Mouse (Mus musculus) forebrain, embryonic 16.5 days (tissue): ENCODE measurements around the gene Slc25a5. TPM values are rescaled to one million over a fixed set of nuclear protein-coding genes. Genes with fewer than 3 reads are reported as not detected.
"Not testable (repeated sequence)": the region's sequence is repeated elsewhere in the genome, so short reads cannot be mapped to it uniquely, and the experiment has no call there.

Experiments used
- ATAC-seq: fragments of 200-750 bp; cut with Nextera tagmentation; 2 replicates; pipeline ENCODE4 v1.8.0; 2017; ENCODE audit warnings: mild to moderate bottlenecking, moderate library complexity
- H3K27ac ChIP-seq: fragments of 300-500 bp; sonication (generic); 2 replicates; pipeline ENCODE4 v1.5.1; 2014; ENCODE audit warnings: low read length, control low read depth
- H3K27me3 ChIP-seq: fragments of 300-500 bp; sonication (generic); replicated peaks from 2 replicates; pipeline ENCODE4 v1.6.1; 2014; ENCODE audit warnings: low read length; ENCODE audit not compliant: control insufficient read depth, insufficient read depth
- H3K36me3 ChIP-seq: fragments of 300-500 bp; sonication (generic); 2 replicates; pipeline ENCODE4 v1.6.1; 2014; ENCODE audit not compliant: control insufficient read depth, insufficient read depth
- H3K4me1 ChIP-seq: fragments of 300-500 bp; sonication (generic); replicated peaks from 2 replicates; pipeline ENCODE4 v1.6.1; 2014; ENCODE audit warnings: low read length; ENCODE audit not compliant: control insufficient read depth, insufficient read depth
- H3K4me2 ChIP-seq: fragments of 300-500 bp; sonication (generic); 2 replicates; pipeline ENCODE4 v1.6.1; 2014; ENCODE audit warnings: mild to moderate bottlenecking, low read length, control low read depth
- H3K4me3 ChIP-seq: fragments of 300-500 bp; sonication (generic); replicated peaks from 2 replicates; pipeline ENCODE4 v1.5.1; 2014; ENCODE audit warnings: mild to moderate bottlenecking, low read length, control low read depth
- H3K9ac ChIP-seq: fragments of 300-500 bp; sonication (generic); replicated peaks from 2 replicates; pipeline ENCODE4 v1.6.1; 2014; ENCODE audit warnings: low read depth, low read length, control low read depth
- H3K9me3 ChIP-seq: fragments of 300-500 bp; sonication (generic); 2 replicates; pipeline ENCODE4 v1.6.1; 2016; ENCODE audit warnings: low read length; ENCODE audit not compliant: control insufficient read depth
- WGBS: fragments of 180-500 bp; shearing (Covaris S2); extraction: QIAGEN DNeasy Blood & Tissue Kit; methylation state at CpG from one replicate; pipeline ENCODE4 v1.1.7; 2014; 5-methylcytosine and 5-hydroxymethylcytosine counted together
- polyA plus RNA-seq: library from polyadenylated mRNA; unstranded; fragments of >200 nt; fragmentation: Nextera tagmentation; extraction: Ambion mirVana; gene quantifications from 2 replicates; pipeline ENCODE4 v1.2.1, GENCODE M21; 2015

Gene Slc25a5
- polyA plus RNA-seq, 1 experiment from 2014 or later: 461 TPM

DNA sequence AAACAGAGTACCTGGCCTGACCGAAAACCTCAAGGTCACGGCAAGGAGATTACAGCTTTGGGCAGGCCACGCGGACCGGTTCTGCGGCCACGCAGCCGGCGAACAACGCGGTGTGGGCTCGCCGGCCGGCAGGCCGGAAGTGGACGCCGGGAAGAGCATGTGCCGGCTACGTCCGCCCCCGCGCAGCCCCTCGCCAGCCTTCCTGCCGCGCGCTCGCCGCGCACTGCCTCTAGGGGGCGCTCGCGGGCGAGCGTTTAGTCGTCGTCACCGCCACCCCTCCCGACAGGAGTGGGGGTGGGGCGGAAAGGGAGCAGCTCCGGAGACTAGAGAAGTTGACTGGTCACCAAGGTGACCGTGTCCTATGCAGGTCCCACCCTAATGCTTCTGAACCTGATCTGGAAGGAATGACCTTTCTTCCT lies 721 bp downstream of the Slc25a5 start:
- Histone ChIP-seq H3K9ac (peak overlapping the region; percentile 62), H3K27me3 (no peaks in the 10 kb centered on the region), H3K4me3 (peak overlapping the region; percentile 59), H3K9me3 (no peaks in the 10 kb centered on the region), H3K4me1 (no peaks in the 10 kb centered on the region), H3K27ac (peak overlapping the region; percentile 62), H3K4me2 (peak overlapping the region; percentile 51), H3K36me3 (0 out of 2 replicates have a peak, but pooled peaks cover 2% of the 10 kb centered on the region)
- peak; percentile 79 for ATAC-seq
- 11% methylated on average over 27 of the region's 41 CpGs for WGBS

DNA sequence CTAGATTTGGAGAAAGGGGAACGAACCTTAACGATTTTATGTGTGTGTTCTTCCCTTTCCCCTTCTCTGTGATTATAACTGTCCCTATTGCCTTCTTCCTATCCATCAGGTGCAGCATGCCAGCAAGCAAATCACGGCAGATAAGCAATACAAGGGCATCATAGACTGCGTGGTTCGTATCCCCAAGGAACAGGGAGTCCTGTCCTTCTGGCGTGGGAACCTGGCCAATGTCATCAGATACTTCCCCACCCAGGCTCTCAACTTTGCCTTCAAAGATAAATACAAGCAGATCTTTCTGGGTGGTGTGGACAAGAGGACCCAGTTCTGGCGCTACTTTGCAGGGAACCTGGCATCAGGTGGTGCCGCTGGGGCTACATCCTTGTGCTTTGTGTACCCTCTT lies 1.3 kb downstream of the Slc25a5 start:
- not testable (repeated sequence) for H3K27me3 ChIP-seq, H3K27ac ChIP-seq

DNA sequence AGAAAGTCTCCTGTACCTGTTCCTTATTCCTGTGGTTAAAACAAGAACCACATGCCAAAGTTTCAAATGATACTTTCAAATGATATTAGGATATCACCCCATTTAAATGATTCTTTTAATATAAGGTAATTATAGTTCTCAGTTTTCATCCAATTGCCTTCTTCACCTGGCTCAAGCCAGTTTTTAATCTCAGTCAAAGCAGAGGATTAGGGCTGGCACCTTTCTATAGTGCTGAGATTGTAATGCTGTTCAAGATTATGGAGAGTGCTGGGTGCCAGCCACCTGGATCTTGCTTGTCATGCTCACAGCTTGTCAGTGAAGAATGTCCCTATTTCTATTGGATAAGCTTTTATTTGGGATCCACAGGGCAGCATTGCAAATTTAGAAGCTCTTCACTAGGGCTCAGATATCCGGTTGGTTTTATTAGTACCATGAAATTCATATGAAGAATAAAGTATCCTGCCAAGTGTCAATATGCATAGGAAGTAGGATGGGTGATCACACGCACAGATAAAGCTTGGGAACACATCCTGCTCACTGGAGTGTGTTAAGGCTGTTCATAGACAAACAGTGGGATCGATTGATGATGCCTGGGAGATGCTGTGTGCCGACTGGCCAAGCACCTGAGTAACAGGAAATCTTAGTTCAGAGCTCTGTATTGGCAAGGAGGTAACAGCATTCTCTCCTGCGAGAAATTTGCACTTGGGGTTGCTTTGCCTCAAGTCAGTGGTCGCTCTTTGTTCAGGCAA lies 3.9 kb downstream of the Slc25a5 start:
- Histone ChIP-seq H3K4me2 (no peak overlapping the region), H3K36me3 (0 out of 2 replicates have a peak, but pooled peaks cover 2% of the 10 kb centered on the region), H3K27ac (no peak overlapping the region), H3K4me1 (no peaks in the 10 kb centered on the region), H3K27me3 (no peaks in the 10 kb centered on the region), H3K9ac (no peak overlapping the region), H3K4me3 (no peak overlapping the region), H3K9me3 (no peaks in the 10 kb centered on the region)
- WGBS: 55% methylated on average over 6 of the region's 6 CpGs
- no peak for ATAC-seq

More for the DNA sequence above, 1.3 kb downstream of the Slc25a5 start:
- ATAC-seq, H3K36me3 ChIP-seq, H3K4me1 ChIP-seq, H3K9me3 ChIP-seq: not testable (repeated sequence)
- Histone ChIP-seq H3K4me3 (peak overlapping the region; percentile 59), H3K4me2 (peak overlapping the region; percentile 51), H3K9ac (peak overlapping the region; percentile 39; the same call in 1 of the 2 replicates)
- WGBS: 70% methylated on average over 8 of the region's 8 CpGs

DNA sequence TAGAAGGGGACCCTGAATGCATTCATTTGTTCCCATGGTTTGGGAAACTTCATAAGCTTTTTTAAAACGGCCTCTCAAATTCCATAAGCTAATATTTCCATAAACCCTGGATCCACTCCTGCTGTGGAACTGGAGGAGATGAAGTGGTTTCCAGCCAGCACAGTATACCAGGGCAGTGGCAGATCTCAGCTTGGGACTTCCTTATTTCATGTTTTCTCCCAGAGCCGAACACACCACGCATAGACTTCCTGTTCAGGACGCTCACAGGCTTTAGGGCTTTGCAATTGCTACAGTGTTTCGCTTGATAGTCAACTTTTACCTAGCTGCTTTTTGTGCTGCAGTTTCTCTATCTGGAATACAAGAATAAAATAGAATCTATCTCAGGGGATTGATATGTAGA lies 7.7 kb downstream of the Slc25a5 start:
- peaks cover 4% of the 10 kb centered on the region for H3K4me1 ChIP-seq
- no peak overlapping the region for H3K4me3 ChIP-seq
- H3K36me3 ChIP-seq: no peaks in the 10 kb centered on the region
- no peaks in the 10 kb centered on the region for H3K9me3 ChIP-seq
- H3K27ac ChIP-seq: no peak overlapping the region
- H3K4me2 ChIP-seq: no peak overlapping the region
- no peak overlapping the region for H3K9ac ChIP-seq
- ATAC-seq: no peak
- no peaks in the 10 kb centered on the region for H3K27me3 ChIP-seq
- 90% methylated on average over 5 of the region's 5 CpGs for WGBS

DNA sequence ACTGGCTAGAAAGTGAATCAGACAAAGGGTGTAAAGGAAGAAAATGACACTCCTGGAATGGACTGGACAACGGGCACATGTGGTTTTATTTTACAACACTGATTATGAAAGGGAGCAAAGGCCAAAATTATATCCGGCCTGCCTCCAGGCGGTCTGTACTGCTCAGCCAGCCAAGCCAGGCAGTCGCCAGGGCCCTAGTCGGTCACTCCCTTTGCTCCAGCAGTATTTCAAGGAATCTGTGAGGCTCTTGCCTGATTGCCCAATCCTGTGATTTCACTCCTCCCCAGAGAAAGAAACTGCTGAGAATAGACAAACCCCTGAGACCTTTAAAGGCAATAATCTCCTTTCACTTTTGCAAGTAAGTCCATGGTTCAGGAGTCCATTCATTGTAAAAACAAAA lies 8.7 kb downstream of the Slc25a5 start:
- H3K36me3 ChIP-seq: no peaks in the 10 kb centered on the region
- whole genome bisulfite sequencing: 78% methylated on average over 5 of the region's 5 CpGs
- H3K9ac ChIP-seq: no peak overlapping the region
- no peak for ATAC-seq
- H3K4me3 ChIP-seq: no peak overlapping the region
- H3K27ac ChIP-seq: no peak overlapping the region
- H3K9me3 ChIP-seq: no peaks in the 10 kb centered on the region
- H3K4me2 ChIP-seq: no peak overlapping the region
- H3K4me1 ChIP-seq: peaks cover 4% of the 10 kb centered on the region
- no peaks in the 10 kb centered on the region for H3K27me3 ChIP-seq

DNA sequence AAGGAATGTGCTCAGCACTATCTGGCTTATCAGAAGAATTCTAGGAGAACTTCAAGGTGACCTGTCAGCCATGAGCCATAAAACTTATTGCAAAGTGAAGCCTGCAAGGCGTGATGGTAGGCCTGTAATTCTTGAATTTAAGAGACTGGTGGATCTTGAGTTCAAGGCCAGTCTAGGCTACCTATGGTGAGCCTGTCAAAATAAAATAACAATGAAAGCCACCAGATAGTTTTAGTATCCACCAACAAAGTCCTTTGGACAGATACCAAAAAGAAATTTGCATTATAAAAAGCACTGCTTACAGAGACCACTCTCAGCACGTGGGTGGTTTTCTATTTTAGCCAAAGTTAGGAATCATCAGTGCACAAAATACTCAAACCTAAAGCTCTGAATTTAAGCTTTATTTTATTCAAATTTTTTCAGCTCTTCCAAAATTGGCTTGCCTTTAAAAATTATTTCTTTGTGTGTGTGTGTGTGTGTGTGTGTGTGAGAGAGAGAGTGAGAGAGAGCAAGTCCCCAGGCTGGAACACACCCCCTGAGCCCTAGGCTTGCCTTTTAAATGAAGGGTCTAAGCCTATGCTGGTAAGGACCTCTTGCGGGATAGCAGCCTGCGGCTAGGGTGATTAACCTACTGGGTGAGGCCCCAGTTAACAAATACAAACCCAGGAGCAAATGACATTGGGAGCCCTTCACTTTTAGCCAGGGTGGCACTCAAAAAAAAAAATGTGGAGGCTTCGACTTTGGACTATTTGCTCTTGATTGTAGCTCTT lies 10.2 kb downstream of the Slc25a5 start:
- WGBS: 42% methylated on average over 5 of the region's 5 CpGs
- no peaks in the 10 kb centered on the region for H3K9me3 ChIP-seq
- H3K27me3 ChIP-seq: no peaks in the 10 kb centered on the region
- no peak overlapping the region for H3K27ac ChIP-seq
- H3K4me1 ChIP-seq: peaks cover 4% of the 10 kb centered on the region
- no peak overlapping the region for H3K4me3 ChIP-seq
- no peak for ATAC-seq
- no peak overlapping the region for H3K9ac ChIP-seq
- no peak overlapping the region for H3K4me2 ChIP-seq
- no peaks in the 10 kb centered on the region for H3K36me3 ChIP-seq

DNA sequence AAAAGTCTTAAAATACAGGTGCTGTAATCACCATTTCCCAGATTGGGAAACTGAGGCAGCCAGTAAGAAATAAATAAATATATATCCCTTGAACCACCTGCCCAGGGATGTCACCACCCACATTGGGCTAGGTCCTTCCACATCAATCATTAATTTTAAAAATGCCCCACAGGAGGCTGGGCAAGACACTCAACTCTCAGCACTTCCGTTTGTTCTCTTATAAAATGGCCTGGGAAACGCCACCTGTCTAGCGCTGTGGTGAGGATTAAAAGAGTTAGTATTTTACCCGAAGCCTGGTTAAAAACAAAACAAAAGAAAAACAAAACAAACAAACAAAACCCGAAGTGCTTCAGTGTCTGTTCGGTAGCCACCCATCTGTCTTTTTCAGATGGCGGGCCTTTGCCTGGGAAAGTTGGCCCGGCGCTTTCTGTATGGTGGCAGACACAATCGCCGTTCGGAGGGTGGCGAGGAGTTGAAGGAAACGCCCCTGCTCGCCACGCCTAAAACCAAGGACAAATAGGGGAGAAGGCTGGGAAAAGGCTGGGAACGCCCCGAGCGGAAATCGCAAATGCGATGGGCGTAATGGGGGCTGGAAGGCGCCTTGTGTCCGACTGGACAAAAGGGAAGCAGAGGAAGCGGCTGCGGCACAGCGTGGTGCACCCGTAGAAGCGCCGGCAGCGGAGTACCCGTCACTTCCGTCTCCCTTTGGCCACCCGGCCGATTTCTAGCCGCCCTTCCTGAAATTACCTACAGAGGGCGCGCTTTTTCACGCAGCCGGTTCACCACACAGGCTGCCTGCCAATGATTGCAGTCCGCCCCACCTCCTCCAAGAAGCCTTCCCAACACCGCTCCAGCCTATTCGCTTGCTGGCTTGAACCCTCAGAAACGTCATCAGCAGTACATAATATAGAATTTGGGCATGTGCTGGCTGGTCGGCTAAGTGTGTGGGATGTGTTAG lies 12.2 kb downstream of the Slc25a5 start:
- peak; percentile 93 for ATAC-seq
- Histone ChIP-seq H3K4me2 (peak overlapping the region; percentile 52), H3K27me3 (no peaks in the 10 kb centered on the region), H3K9me3 (no peaks in the 10 kb centered on the region), H3K36me3 (no peaks in the 10 kb centered on the region), H3K9ac (peak overlapping the region; percentile 52), H3K27ac (peak overlapping the region; percentile 79), H3K4me1 (peaks cover 4% of the 10 kb centered on the region), H3K4me3 (peak overlapping the region; percentile 45)
- WGBS: 20% methylated on average over 43 of the region's 45 CpGs

DNA sequence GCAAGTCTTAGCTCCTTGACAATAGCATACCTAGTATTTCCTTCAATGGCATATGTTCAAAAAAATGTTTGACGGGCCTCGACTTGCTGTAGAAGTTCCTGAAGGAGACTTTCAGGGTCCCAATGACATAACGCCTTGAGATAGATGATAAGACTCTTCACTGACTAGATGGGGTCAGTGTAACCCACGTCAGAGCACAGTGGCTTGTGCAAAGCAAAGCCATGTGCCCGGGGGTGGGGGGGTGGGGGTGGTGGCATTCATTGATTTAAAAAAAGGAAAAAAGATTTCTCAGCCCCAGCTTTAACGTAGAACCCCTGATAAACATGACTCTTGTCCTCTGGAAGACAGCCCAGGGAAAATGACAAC lies 12.8 kb downstream of the Slc25a5 start:
- Histone ChIP-seq H3K27ac (peak overlapping the region; percentile 79), H3K27me3 (no peaks in the 10 kb centered on the region), H3K4me1 (peaks cover 4% of the 10 kb centered on the region), H3K36me3 (no peaks in the 10 kb centered on the region), H3K4me2 (peak overlapping the region; percentile 52), H3K9ac (no peak overlapping the region; the same call in 1 of the 2 replicates), H3K4me3 (peak overlapping the region; percentile 45), H3K9me3 (no peaks in the 10 kb centered on the region)
- 69% methylated on average over 6 of the region's 6 CpGs for WGBS
- peak; percentile 32 for ATAC-seq

DNA sequence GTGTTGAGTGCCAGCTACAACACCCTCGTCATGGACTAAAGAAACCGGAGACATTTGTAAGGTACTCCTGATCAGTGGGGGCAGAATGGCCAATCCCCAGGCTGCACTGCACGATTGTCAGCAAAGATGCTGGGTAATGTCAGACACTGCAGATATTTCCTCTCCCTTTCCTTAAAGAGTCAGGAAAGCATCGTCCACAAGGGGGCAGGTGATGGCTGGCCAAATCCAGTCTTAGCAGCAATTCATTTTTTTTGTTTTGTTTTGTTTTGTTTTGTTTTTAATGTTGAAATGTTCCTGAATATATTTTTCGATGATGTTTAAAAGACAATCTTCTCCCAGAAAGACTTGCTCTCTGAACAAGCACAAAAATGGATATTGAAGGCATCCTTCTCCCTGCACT lies 15.9 kb downstream of the Slc25a5 start:
- WGBS: 46% methylated on average over 5 of the region's 5 CpGs
- H3K27me3 ChIP-seq: no peaks in the 10 kb centered on the region
- peaks cover 5% of the 10 kb centered on the region for H3K4me1 ChIP-seq
- no peak overlapping the region for H3K9ac ChIP-seq
- no peak for ATAC-seq
- H3K4me2 ChIP-seq: no peak overlapping the region
- no peaks in the 10 kb centered on the region for H3K9me3 ChIP-seq
- no peaks in the 10 kb centered on the region for H3K36me3 ChIP-seq
- no peak overlapping the region for H3K27ac ChIP-seq
- no peak overlapping the region for H3K4me3 ChIP-seq
